Mouse (Mus musculus): ENCODE measurements at regions not wholly inside any gene's neighbourhood (a gene's known extent, or its start where the extent isn't known, plus 50 kb on each side); places are given as distances from the start of the nearest gene placed in this dataset.
"Not testable (repeated sequence)": the region's sequence is repeated elsewhere in the genome, so short reads cannot be mapped to it uniquely, and the experiment has no call there.

GRCm38 (mm10) chrX:41983346-41983745 is 62.9 kb upstream of the Thoc2 start:
- peak; percentile 8 for DNase-seq

GRCm38 (mm10) chrX:41995750-41996149 is 63.7 kb upstream of the Xiap start:
- DNase-seq, result no peak

GRCm38 (mm10) chrX:42000622-42001171 is 58.8 kb upstream of the Xiap start:
- DNase-seq, result not testable (repeated sequence)

- DNase-seq, result not testable (repeated sequence)
These were observed 53.9 kb upstream of the Xiap start for GRCm38 (mm10) chrX:42005629-42006028.

GRCm38 (mm10) chrX:42006573-42007226 is 52.8 kb upstream of the Xiap start:
- not testable (repeated sequence) for DNase-seq

Data from kidney, adult 9 months (tissue).